Mouse (Mus musculus) neural tube, embryonic 15.5 days (tissue): ENCODE results near the gene Ndc1. TPM values are rescaled to one million over a fixed set of nuclear protein-coding genes. Genes with fewer than 3 reads are reported as not detected.

Experiments used
- microRNA-seq: library from miRNA; unstranded; fragments of <30 nt; microRNA quantifications from one replicate; pipeline ENCODE4, GENCODE M21; 2017
- polyA plus RNA-seq: library from polyadenylated mRNA; unstranded; fragments of >200 nt; fragmentation: Nextera tagmentation; extraction: Ambion mirVana; gene quantifications from 2 replicates; pipeline ENCODE4 v1.2.1, GENCODE M21; 2015

Gene Ndc1
- polyA plus RNA-seq, 1 experiment from 2014 or later, result 17.1 TPM

Small RNA genes within 50 kb of the gene (microRNA-seq; reads per million reads assigned to microRNA genes)
- not detected for gene Gm24804

Other genes with a start within 250 kb of the Ndc1 start
- 391 and 405 TPM in 2 replicates for gene Tmem59, start 189.4 kb upstream of the Ndc1 start, polyA plus RNA-seq
- 17.7 and 36.3 TPM in 2 replicates for gene Tceanc2, start 188.7 kb upstream of the Ndc1 start, polyA plus RNA-seq
- gene Ldlrad1, start 158.6 kb upstream of the Ndc1 start, polyA plus RNA-seq, result not detected in 2 replicates
- gene Lrrc42, start 114.3 kb upstream of the Ndc1 start, polyA plus RNA-seq, result 54.6 and 63.7 TPM in 2 replicates
- gene Hspb11, start 114.2 kb upstream of the Ndc1 start, polyA plus RNA-seq, result 40.6 and 41.8 TPM in 2 replicates
- 1.3 TPM in 1 of 2 replicates, not detected in the other for gene Dio1, start 60.6 kb upstream of the Ndc1 start, polyA plus RNA-seq
- gene Yipf1, start 53.4 kb upstream of the Ndc1 start, polyA plus RNA-seq, result 68.4 and 73.1 TPM in 2 replicates
- gene Glis1, start 66.8 kb downstream of the Ndc1 start, polyA plus RNA-seq, result 3.8 and 5.5 TPM in 2 replicates